Mouse (Mus musculus) liver, adult 2 months (tissue): ENCODE data around the gene Lcat. TPM values are rescaled to one million over a fixed set of nuclear protein-coding genes. Genes with fewer than 3 reads are reported as not detected.

Experiments used
- DNase-seq: peaks from one replicate; pipeline ENCODE4 v3.0.0-alpha.2; 2011; ENCODE audit warnings: low read depth, low spot score; ENCODE audit errors: extremely low read depth
- H3K27ac ChIP-seq: fragments of 200-500 bp; replicated peaks from 2 replicates; pipeline ENCODE4 v1.5.1; 2012; ENCODE audit warnings: low read depth, mild to moderate bottlenecking, control low read depth, inconsistent platforms, low read length; ENCODE audit not compliant: insufficient read depth
- H3K27me3 ChIP-seq: fragments of 200-500 bp; 2 replicates; pipeline ENCODE4 v1.6.1; 2012; ENCODE audit warnings: mild to moderate bottlenecking, moderate library complexity, low read length, inconsistent platforms; ENCODE audit not compliant: control insufficient read depth, insufficient read depth
- H3K36me3 ChIP-seq: fragments of 200-500 bp; 2 replicates; pipeline ENCODE4 v1.6.1; 2012; ENCODE audit warnings: low read length, inconsistent platforms; ENCODE audit not compliant: control insufficient read depth, insufficient read depth
- H3K4me1 ChIP-seq: fragments of 200-500 bp; 2 replicates; pipeline ENCODE4 v1.6.1; 2011; ENCODE audit warnings: low read length; ENCODE audit not compliant: control insufficient read depth, insufficient read depth
- H3K4me3 ChIP-seq: fragments of 200-500 bp; 2 replicates; pipeline ENCODE4 v1.5.1; 2011; ENCODE audit warnings: low read depth, mild to moderate bottlenecking, control low read depth, low read length, moderate library complexity; ENCODE audit not compliant: insufficient read depth
- H3K79me2 ChIP-seq: fragments of 200-500 bp; 2 replicates; pipeline ENCODE4 v1.6.1; 2012; ENCODE audit warnings: inconsistent platforms, mild to moderate bottlenecking, low read length, moderate library complexity; ENCODE audit not compliant: control insufficient read depth, insufficient read depth
- H3K9ac ChIP-seq: fragments of 200-500 bp; 2 replicates; pipeline ENCODE4 v1.6.1; 2012; ENCODE audit warnings: low read depth, mild to moderate bottlenecking, control low read depth, inconsistent platforms, low read length
- CTCF ChIP-seq: fragments of 200-500 bp; IDR thresholded peaks from 2 replicates; pipeline ENCODE4 v1.5.1; 2011; ENCODE audit warnings: low read depth, low read length, control low read depth
- POLR2A ChIP-seq: fragments of 200-500 bp; IDR thresholded peaks from 2 replicates; pipeline ENCODE4 v1.6.1; 2011; ENCODE audit warnings: low read length, control low read depth; ENCODE audit not compliant: insufficient read depth; ENCODE audit errors: extremely low read depth
- WGBS: fragments of 180-500 bp; shearing (Covaris S2); methylation state at CpG from one replicate; pipeline ENCODE4 v1.1.7; 2018; 5-methylcytosine and 5-hydroxymethylcytosine counted together
- polyA plus RNA-seq: library from polyadenylated mRNA; depleted of rRNA; stranded (reverse); fragments of >200 nt; gene quantifications from 2 replicates; pipeline ENCODE4 v1.2.3, GENCODE M21; 2012
- total RNA-seq: library from RNA; depleted of rRNA; stranded (reverse); fragments of >200 nt; gene quantifications from 2 replicates; pipeline ENCODE4 v1.2.3, GENCODE M21; 2014

Gene Lcat
- total and polyA plus RNA-seq, 2 experiments: 215 to 919 TPM

DNA sequence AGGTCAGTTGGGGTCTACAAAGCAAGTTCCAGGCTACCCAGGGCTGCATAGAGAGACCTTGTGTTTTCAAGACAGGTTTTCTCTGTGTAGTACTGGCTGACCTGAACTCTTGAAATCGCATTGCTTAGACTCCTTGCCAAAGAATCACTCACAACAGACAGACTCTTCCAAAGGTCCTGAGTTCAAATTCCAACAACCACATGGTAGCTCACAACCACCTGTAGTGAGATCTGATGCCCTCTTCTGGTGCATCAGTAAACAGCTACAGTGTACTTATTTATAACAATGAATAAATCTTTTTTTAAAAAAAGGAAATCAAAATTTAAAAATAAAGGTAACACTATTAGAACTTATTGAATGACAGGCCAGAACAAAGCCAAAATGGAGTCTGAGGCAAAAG is 38.0 kb upstream of the Lcat start:
- Histone ChIP-seq H3K4me1 (no peaks in the 10 kb centered on the region), H3K79me2 (no peaks in the 10 kb centered on the region), H3K4me3 (no peak overlapping the region), H3K27me3 (no peaks in the 10 kb centered on the region), H3K9ac (no peak overlapping the region), H3K27ac (no peak overlapping the region), H3K36me3 (no peaks in the 10 kb centered on the region)
- WGBS: 27% methylated on average over 1 of the region's 1 CpGs
- no peak for TF ChIP-seq POLR2A
- no peak for TF ChIP-seq CTCF
- peak; percentile 67 for DNase-seq

DNA sequence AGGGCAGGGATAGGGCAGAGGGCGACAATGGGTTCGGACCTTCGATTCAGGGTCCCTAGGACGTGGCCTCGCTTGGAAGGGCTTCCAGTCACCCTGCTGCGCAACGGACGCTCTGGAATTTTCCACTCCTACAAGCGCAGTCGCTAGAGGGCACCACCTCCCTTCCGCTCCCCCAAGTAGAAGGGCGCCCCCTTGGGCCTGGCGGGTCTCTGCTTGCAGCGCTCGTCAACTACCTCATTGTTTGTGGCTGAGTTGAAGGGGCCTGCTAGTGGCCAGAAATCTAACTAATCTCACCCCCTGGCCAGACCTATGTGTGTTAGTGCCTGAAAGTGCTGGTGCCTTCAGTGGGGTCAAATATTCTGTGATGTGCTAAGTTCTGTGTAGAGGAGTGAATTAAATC is 36.1 kb upstream of the Lcat start, which contains the start of gene Dpep3:
TSS of gene Dpep3 (minus strand) at position 105 of the 400 bp plus-strand sequence.
- Histone ChIP-seq H3K4me1 (no peaks in the 10 kb centered on the region), H3K27me3 (no peaks in the 10 kb centered on the region), H3K79me2 (no peaks in the 10 kb centered on the region), H3K4me3 (no peak within 1 kb of the TSS), H3K9ac (no peak within 1 kb of the TSS), H3K36me3 (no peaks in the 10 kb centered on the region), H3K27ac (no peak within 1 kb of the TSS)
- WGBS: 92% methylated on average over 15 of the region's 15 CpGs
- no peak for TF ChIP-seq POLR2A
- TF ChIP-seq CTCF: no peak
- DNase-seq: no peak

GRCm38 (mm10) chr8:105975363-105975762 is 32.2 kb upstream of the Lcat start:
- DNase-seq: no peak
- no peak for TF ChIP-seq POLR2A
- no peak for TF ChIP-seq CTCF
- Histone ChIP-seq H3K27me3 (no peaks in the 10 kb centered on the region), H3K36me3 (no peaks in the 10 kb centered on the region), H3K4me1 (no peaks in the 10 kb centered on the region), H3K27ac (no peak overlapping the region), H3K9ac (no peak overlapping the region), H3K4me3 (no peak overlapping the region), H3K79me2 (no peaks in the 10 kb centered on the region)
- 88% methylated on average over 7 of the region's 7 CpGs for WGBS

GRCm38 (mm10) chr8:105971019-105971720 is 28.0 kb upstream of the Lcat start:
- 85% methylated on average over 8 of the region's 8 CpGs for WGBS
- DNase-seq: no peak
- Histone ChIP-seq H3K4me1 (peaks cover 3% of the 10 kb centered on the region), H3K27ac (no peak overlapping the region), H3K79me2 (no peaks in the 10 kb centered on the region), H3K9ac (no peak overlapping the region), H3K36me3 (no peaks in the 10 kb centered on the region), H3K4me3 (no peak overlapping the region), H3K27me3 (no peaks in the 10 kb centered on the region)
- TF ChIP-seq CTCF: no peak
- TF ChIP-seq POLR2A: no peak

- TF ChIP-seq CTCF (no peak), POLR2A (no peak)
- 90% methylated on average over 1 of the region's 1 CpGs for WGBS
- H3K27me3 ChIP-seq: no peaks in the 10 kb centered on the region
- no peak for DNase-seq
- H3K4me1 ChIP-seq: peaks cover 12% of the 10 kb centered on the region
- H3K79me2 ChIP-seq: peaks cover 11% of the 10 kb centered on the region; the same call in 1 of the 2 replicates
- no peak overlapping the region for H3K4me3 ChIP-seq
- no peaks in the 10 kb centered on the region for H3K36me3 ChIP-seq
- no peak overlapping the region for H3K27ac ChIP-seq
- H3K9ac ChIP-seq: no peak overlapping the region
Measured at GRCm38 (mm10) chr8:105969367-105969766, 26.2 kb upstream of the Lcat start.

GRCm38 (mm10) chr8:105966692-105967311 is 23.6 kb upstream of the Lcat start:
- no peak for DNase-seq
- Histone ChIP-seq H3K4me1 (peaks cover 13% of the 10 kb centered on the region), H3K79me2 (peaks cover 20% of the 10 kb centered on the region; the same call in 1 of the 2 replicates)

More at GRCm38 (mm10) chr8:105966692-105967311, 23.6 kb upstream of the Lcat start:
- TF ChIP-seq POLR2A (no peak), CTCF (no peak)
- Histone ChIP-seq H3K9ac (no peak overlapping the region), H3K27ac (no peak overlapping the region), H3K36me3 (no peaks in the 10 kb centered on the region), H3K27me3 (no peaks in the 10 kb centered on the region), H3K4me3 (peak overlapping the region; percentile 25)
- WGBS: 45% methylated on average over 19 of the region's 19 CpGs
